Mouse (Mus musculus): ENCODE data around the gene Eml1. TPM values are rescaled to one million over a fixed set of nuclear protein-coding genes. Genes with fewer than 3 reads are reported as not detected.

Eml1 gene
- polyA plus RNA-seq, 1 experiment from 2014 or later, result 48.9 TPM

DNA sequence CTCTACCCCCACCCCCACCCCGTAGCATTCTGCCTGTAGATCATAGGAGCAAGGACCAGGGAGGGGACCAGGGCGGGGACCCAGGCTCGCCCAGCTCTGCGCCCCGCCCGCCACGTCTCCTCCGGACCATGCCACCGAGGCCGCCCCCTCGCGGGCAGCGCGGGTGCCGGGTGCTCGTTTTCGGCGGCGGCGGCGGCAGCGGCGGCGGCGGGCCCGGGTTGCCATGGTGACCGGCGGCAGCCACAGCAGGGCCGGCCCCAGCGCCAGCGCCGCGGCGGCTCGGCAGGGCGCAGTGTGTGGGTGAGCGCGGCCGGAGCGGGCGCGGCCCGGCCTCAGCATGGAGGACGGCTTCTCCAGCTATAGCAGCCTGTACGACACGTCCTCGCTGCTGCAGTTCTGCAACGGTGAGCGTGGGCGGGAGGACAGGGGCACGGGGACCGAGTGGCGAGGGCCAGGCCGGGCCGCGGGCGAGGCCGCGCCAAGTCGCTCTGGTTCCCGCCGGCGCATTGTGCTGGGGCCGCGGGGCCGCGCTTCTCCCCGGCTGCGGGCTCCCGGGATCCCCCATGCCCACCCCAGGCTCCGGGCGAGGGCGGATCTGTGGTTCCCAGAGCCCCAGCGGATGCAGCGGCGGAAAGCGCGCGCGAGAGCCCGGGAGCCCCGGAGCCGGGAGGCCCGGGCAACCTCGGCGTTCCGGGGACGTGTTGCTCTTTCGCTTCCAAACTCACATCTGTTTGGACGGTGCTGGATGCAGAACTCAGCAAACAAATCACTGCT is 52.3 kb downstream of the Eml1 start:
- no peaks in the 10 kb centered on the region for H3K36me3 ChIP-seq (ENCODE audit: control insufficient read depth, insufficient read depth, low read length)
- no peaks in the 10 kb centered on the region for H3K9me3 ChIP-seq (ENCODE audit: control insufficient read depth, low read length)
- ATAC-seq (ENCODE audit: low read depth), result peak; percentile 94
- peak overlapping the region; percentile 86 for H3K9ac ChIP-seq (replicated peaks; ENCODE audit: low read depth, low read length)
- peaks cover 4% of the 10 kb centered on the region; the same call in 1 of the 2 replicates for H3K4me1 ChIP-seq (ENCODE audit: control insufficient read depth, insufficient read depth, low read length)
- under 1% methylated on average over 58 of the region's 90 CpGs for WGBS
- no peaks in the 10 kb centered on the region for H3K27me3 ChIP-seq (ENCODE audit: control insufficient read depth, insufficient read depth, low read length)
- H3K27ac ChIP-seq (ENCODE audit: low read depth, low read length), result peak overlapping the region; percentile 90
- H3K4me3 ChIP-seq (ENCODE audit: low read depth, low read length), result peak overlapping the region; percentile 76
- H3K4me2 ChIP-seq (ENCODE audit: low read depth, low read length), result peak overlapping the region; percentile 78

DNA sequence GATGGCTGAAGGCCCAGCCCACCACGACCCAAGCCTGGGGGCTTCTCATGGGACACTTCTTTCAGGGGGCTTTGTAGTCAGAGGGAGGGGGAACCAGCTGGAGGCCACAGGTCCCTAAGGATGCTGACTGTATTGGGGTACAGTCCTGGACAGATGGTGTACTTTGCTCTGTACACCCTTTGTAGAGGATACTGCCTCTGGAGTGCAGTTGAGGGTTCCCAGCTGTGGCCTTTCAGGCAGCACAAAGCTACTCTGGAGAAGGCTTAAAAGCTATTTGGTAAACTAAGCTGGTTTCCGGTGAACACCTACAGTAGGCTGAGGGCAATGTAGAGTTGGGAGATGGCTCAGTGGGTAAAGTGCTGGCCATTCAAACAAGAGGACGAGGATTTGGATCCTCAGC is 60.2 kb downstream of the Eml1 start:
- no peak overlapping the region for H3K9ac ChIP-seq (replicated peaks; ENCODE audit: low read depth, low read length)
- H3K36me3 ChIP-seq (ENCODE audit: control insufficient read depth, insufficient read depth, low read length), result no peaks in the 10 kb centered on the region
- 47% methylated on average over 3 of the region's 3 CpGs for WGBS
- peaks cover 17% of the 10 kb centered on the region for H3K4me1 ChIP-seq (ENCODE audit: control insufficient read depth, insufficient read depth, low read length)
- no peak for ATAC-seq (ENCODE audit: low read depth)
- no peak overlapping the region for H3K27ac ChIP-seq (ENCODE audit: low read depth, low read length)
- no peaks in the 10 kb centered on the region for H3K9me3 ChIP-seq (ENCODE audit: control insufficient read depth, low read length)
- no peak overlapping the region for H3K4me2 ChIP-seq (ENCODE audit: low read depth, low read length)
- no peak overlapping the region for H3K4me3 ChIP-seq (ENCODE audit: low read depth, low read length)
- no peaks in the 10 kb centered on the region for H3K27me3 ChIP-seq (ENCODE audit: control insufficient read depth, insufficient read depth, low read length)

DNA sequence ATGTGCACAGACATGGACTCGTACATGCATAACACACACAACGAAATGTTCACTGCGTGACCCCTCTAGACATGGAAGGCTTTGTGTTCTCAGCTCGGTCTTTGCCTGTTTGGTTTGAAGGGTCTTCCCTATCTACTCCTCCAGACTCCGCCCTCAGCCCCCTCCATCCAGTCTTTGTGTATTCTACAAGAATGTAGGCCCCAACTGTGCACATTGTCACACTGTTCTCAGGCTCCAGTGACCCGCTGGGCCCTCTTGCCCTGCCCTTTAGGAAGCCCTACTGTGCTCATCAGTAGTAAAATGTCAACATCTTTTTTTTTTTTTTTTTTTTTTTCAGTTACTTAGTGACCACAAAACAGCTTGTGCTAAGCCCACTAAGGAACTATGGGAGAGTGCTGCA is 61.0 kb downstream of the Eml1 start:
- no peaks in the 10 kb centered on the region for H3K27me3 ChIP-seq (ENCODE audit: control insufficient read depth, insufficient read depth, low read length)
- H3K27ac ChIP-seq (ENCODE audit: low read depth, low read length), result no peak overlapping the region
- no peaks in the 10 kb centered on the region for H3K9me3 ChIP-seq (ENCODE audit: control insufficient read depth, low read length)
- no peaks in the 10 kb centered on the region for H3K36me3 ChIP-seq (ENCODE audit: control insufficient read depth, insufficient read depth, low read length)
- H3K4me2 ChIP-seq (ENCODE audit: low read depth, low read length), result no peak overlapping the region
- WGBS, result 36% methylated on average over 6 of the region's 6 CpGs
- ATAC-seq (ENCODE audit: low read depth), result no peak
- H3K9ac ChIP-seq (replicated peaks; ENCODE audit: low read depth, low read length), result no peak overlapping the region
- H3K4me3 ChIP-seq (ENCODE audit: low read depth, low read length), result no peak overlapping the region
- peaks cover 22% of the 10 kb centered on the region for H3K4me1 ChIP-seq (ENCODE audit: control insufficient read depth, insufficient read depth, low read length)

DNA sequence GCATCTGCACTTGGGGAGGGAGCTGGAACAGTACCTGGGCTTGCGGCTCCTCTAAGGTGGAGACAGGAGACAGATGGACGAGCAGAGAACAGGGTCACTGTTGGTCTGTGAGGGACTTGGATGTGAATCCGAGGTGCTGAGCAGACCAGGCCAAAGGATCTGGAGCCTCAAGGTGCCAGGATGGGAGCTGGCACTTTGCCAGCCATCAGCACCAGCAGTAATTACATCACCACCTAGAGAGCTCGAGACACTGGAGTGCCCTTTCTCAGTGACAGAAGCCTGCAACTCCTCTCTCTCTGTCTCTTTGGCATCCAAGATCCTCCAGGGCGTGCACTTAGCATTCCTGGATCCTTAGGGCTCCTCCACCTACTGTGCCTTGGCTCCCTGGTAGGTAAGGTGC is 61.8 kb downstream of the Eml1 start:
- peaks cover 22% of the 10 kb centered on the region for H3K4me1 ChIP-seq (ENCODE audit: control insufficient read depth, insufficient read depth, low read length)
- H3K27ac ChIP-seq (ENCODE audit: low read depth, low read length), result no peak overlapping the region
- H3K27me3 ChIP-seq (ENCODE audit: control insufficient read depth, insufficient read depth, low read length), result no peaks in the 10 kb centered on the region
- 57% methylated on average over 5 of the region's 5 CpGs for WGBS
- H3K9ac ChIP-seq (replicated peaks; ENCODE audit: low read depth, low read length), result no peak overlapping the region
- peak; percentile 45; the same call in 1 of the 2 replicates for ATAC-seq (ENCODE audit: low read depth)
- no peak overlapping the region for H3K4me2 ChIP-seq (ENCODE audit: low read depth, low read length)
- no peaks in the 10 kb centered on the region for H3K9me3 ChIP-seq (ENCODE audit: control insufficient read depth, low read length)
- no peaks in the 10 kb centered on the region for H3K36me3 ChIP-seq (ENCODE audit: control insufficient read depth, insufficient read depth, low read length)
- no peak overlapping the region for H3K4me3 ChIP-seq (ENCODE audit: low read depth, low read length)

DNA sequence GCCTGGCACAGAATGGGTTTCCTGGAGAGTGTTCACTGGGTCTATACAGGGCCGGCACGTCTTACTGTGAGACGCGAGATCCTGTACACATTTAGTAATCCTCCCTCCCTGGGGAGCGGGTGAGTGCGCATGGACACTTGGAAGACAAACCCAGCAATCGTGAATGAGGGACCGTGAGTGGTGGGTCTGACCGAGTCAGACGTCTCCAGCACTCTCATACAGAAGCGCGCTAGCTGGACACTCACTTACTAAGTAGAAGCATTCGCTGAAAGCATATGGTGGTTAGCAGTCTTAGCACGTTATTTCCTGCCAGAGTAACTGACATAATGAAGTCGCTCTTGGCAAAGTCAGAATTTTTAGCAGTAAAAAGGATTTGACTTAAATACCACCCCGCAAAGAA is 62.3 kb downstream of the Eml1 start:
- no peaks in the 10 kb centered on the region for H3K36me3 ChIP-seq (ENCODE audit: control insufficient read depth, insufficient read depth, low read length)
- no peak overlapping the region for H3K4me2 ChIP-seq (ENCODE audit: low read depth, low read length)
- WGBS, result 66% methylated on average over 16 of the region's 16 CpGs
- 0 out of 2 replicates have a peak overlapping the region, but pooled peaks have one; percentile 11 for H3K27ac ChIP-seq (ENCODE audit: low read depth, low read length)
- peak; percentile 48; the same call in 1 of the 2 replicates for ATAC-seq (ENCODE audit: low read depth)
- H3K9me3 ChIP-seq (ENCODE audit: control insufficient read depth, low read length), result no peaks in the 10 kb centered on the region
- H3K4me1 ChIP-seq (ENCODE audit: control insufficient read depth, insufficient read depth, low read length), result peaks cover 22% of the 10 kb centered on the region
- H3K27me3 ChIP-seq (ENCODE audit: control insufficient read depth, insufficient read depth, low read length), result no peaks in the 10 kb centered on the region
- no peak overlapping the region for H3K4me3 ChIP-seq (ENCODE audit: low read depth, low read length)
- no peak overlapping the region for H3K9ac ChIP-seq (replicated peaks; ENCODE audit: low read depth, low read length)

DNA sequence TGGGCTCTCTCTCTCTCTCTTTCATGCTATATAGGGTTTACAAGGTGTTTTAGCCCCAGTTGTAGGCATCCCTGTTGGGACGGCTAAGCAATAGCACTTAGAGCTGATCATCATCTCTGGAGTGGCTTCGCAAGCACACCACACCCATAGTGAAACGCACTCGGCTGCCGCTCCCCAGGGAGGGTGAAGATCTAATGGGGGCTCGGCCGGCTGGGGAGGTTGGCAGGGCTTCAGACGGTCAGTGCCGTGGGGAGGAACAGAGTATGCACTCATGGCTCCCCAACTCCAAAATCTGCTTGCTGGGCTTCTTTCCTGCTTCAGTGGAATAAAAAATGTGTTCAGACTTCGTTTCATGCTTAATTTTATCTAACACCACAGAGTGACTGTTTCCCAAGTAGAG is 62.7 kb downstream of the Eml1 start:
- H3K4me1 ChIP-seq (ENCODE audit: control insufficient read depth, insufficient read depth, low read length), result peaks cover 22% of the 10 kb centered on the region
- WGBS, result 59% methylated on average over 10 of the region's 10 CpGs
- no peaks in the 10 kb centered on the region for H3K9me3 ChIP-seq (ENCODE audit: control insufficient read depth, low read length)
- H3K4me2 ChIP-seq (ENCODE audit: low read depth, low read length), result no peak overlapping the region
- no peak overlapping the region for H3K4me3 ChIP-seq (ENCODE audit: low read depth, low read length)
- no peak for ATAC-seq (ENCODE audit: low read depth)
- H3K9ac ChIP-seq (replicated peaks; ENCODE audit: low read depth, low read length), result no peak overlapping the region
- H3K36me3 ChIP-seq (ENCODE audit: control insufficient read depth, insufficient read depth, low read length), result no peaks in the 10 kb centered on the region
- no peaks in the 10 kb centered on the region for H3K27me3 ChIP-seq (ENCODE audit: control insufficient read depth, insufficient read depth, low read length)
- H3K27ac ChIP-seq (ENCODE audit: low read depth, low read length), result 0 out of 2 replicates have a peak overlapping the region, but pooled peaks have one; percentile 11

DNA sequence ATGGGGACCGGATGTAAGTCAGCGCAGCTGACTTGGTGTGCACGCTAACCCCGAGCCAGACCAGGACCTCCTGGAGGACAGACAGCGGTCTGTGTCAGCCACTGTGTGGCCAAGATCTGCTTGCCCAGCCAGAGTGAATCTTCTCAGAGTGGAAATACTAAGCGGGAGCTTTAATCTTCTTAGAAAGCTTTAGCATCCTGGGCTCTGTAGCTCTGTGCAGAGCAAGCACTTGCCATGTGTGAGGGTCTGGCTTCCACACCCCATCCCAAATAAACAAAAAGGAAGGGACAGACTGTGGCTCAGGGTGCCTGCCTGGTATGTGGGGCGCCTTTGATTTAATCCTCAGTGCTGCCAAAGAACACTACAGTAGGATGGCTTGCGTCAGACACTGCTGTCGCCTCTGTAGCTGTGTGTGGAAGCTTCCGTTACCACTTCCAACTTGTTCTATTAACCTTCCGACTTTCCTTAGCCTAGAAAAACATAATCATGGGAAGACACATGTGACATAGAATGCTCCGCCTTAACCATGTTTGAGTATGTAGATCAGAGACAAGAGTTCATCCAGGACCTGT is 64.8 kb downstream of the Eml1 start:
- Histone ChIP-seq H3K27me3 (ENCODE audit: control insufficient read depth, insufficient read depth, low read length) (no peaks in the 10 kb centered on the region), H3K4me2 (ENCODE audit: low read depth, low read length) (no peak overlapping the region), H3K27ac (ENCODE audit: low read depth, low read length) (no peak overlapping the region), H3K4me1 (ENCODE audit: control insufficient read depth, insufficient read depth, low read length) (peaks cover 22% of the 10 kb centered on the region), H3K9ac (replicated peaks; ENCODE audit: low read depth, low read length) (no peak overlapping the region), H3K4me3 (ENCODE audit: low read depth, low read length) (no peak overlapping the region), H3K9me3 (ENCODE audit: control insufficient read depth, low read length) (no peaks in the 10 kb centered on the region), H3K36me3 (ENCODE audit: control insufficient read depth, insufficient read depth, low read length) (no peaks in the 10 kb centered on the region)
- WGBS, result 70% methylated on average over 12 of the region's 12 CpGs
- ATAC-seq (ENCODE audit: low read depth), result no peak

DNA sequence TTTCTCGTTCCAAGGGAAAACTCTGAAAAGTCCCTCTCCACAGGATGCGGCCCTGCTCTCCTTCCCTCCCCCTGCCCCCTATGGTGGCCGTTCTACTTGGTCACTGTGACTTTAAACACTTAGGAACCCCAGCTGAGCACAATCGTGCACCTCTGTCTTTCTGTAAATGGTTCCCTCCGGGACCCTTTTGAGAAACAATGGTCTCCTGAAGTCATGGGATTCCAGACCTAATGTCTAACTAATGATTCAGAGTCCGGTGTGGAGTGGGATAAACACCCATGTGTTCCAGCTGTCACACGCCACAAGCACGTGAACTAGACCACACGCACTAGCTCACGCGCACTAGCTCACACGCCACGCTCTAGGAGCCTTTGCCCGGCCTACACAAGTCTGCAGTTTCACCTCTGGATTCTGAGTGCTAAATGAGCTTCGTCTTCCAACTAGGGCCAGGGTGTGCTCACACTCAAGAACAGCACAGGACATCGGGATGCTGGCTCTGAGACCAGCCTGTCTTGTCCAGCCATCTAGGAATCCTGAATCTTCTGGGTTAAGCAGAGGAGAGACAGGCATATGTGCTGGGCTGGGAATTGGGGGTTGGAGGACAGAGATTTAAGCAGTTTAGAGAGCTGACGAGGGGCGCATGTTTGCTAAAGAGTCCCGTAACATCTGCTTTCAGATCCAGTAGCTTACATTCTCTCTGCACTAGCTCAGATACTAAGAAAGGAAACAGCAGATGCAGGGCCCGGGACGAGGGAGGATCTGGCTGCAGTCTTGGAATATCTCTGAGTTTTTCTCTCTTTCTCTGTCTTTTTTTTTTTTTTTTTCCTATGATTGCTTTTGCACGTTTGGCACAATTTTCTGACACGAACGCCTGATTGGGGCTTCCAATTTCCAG is 65.5 kb downstream of the Eml1 start:
- Histone ChIP-seq H3K36me3 (ENCODE audit: control insufficient read depth, insufficient read depth, low read length) (no peaks in the 10 kb centered on the region), H3K9ac (replicated peaks; ENCODE audit: low read depth, low read length) (no peak overlapping the region), H3K4me2 (ENCODE audit: low read depth, low read length) (no peak overlapping the region), H3K4me3 (ENCODE audit: low read depth, low read length) (no peak overlapping the region), H3K9me3 (ENCODE audit: control insufficient read depth, low read length) (no peaks in the 10 kb centered on the region), H3K27me3 (ENCODE audit: control insufficient read depth, insufficient read depth, low read length) (no peaks in the 10 kb centered on the region), H3K4me1 (ENCODE audit: control insufficient read depth, insufficient read depth, low read length) (peaks cover 22% of the 10 kb centered on the region), H3K27ac (ENCODE audit: low read depth, low read length) (0 out of 2 replicates have a peak overlapping the region, but pooled peaks have one; percentile 16)
- no peak for ATAC-seq (ENCODE audit: low read depth)
- 51% methylated on average over 24 of the region's 24 CpGs for WGBS
